Comparison of ENCODE assay signal across 9 mouse cellular contexts in the genomic region with DNA sequence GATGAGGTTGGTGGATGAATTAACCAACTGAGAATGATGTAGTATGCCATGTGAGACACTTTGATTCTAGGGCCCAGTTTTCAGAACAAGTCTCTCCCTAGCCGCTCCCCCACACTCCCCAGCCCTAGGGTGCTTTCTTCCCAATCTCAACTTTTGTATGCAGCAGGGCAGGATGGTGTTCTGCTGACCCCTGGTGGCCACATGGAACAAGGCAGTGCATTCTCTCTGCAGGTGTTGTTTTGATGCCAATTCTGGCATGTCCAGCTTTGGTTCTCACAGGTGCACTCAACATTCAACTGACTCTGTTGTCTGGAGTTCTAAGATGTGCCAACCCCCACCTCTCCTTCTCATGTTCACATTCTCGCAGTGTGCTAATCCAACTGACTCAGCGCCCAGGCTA. TPM values are rescaled to one million over a fixed set of nuclear protein-coding genes. Genes with fewer than 3 reads are reported as not detected.
DNase-seq lines count a peak whose midpoint lies in the region; ATAC-seq and TF ChIP-seq lines count a peak whose summit lies in the region.
"Had no signal": no experiment of that assay in that cellular context is flagged by ENCODE, and none has a peak within 500 bp of the region (broad histone marks: within the 10 kb centered on the region; RNA-seq: fewer than 3 reads in every experiment).

No protein-coding gene starts in this region.

- H3K4me3 ChIP-seq in kidney, postnatal 0 days (replicated peaks; ENCODE audit: low read depth, low read length) = no peak overlapping the region
- no peak overlapping the region for H3K4me3 ChIP-seq in neural tube, embryonic 15.5 days (replicated peaks)
- no peak overlapping the region for H3K4me3 ChIP-seq in thymus, adult 2 months (ENCODE audit: control insufficient read depth, insufficient read depth, low read length)

- no peak overlapping the region for H3K9ac ChIP-seq in kidney, postnatal 0 days (ENCODE audit: low read depth, low read length)
- H3K9ac ChIP-seq in neural tube, embryonic 15.5 days (replicated peaks) = no peak overlapping the region

- no peaks in the 10 kb centered on the region for H3K27me3 ChIP-seq in kidney, postnatal 0 days (ENCODE audit: insufficient read depth, low read length)
- H3K27me3 ChIP-seq in neural tube, embryonic 15.5 days (replicated peaks) = no peaks in the 10 kb centered on the region
- H3K27me3 ChIP-seq in thymus, adult 2 months (ENCODE audit: control insufficient read depth, insufficient read depth, low read length) = no peaks in the 10 kb centered on the region

- 34% methylated on average over 3 of the region's 3 CpGs for WGBS in kidney, postnatal 0 days
- 32% methylated on average over 3 of the region's 3 CpGs for WGBS in neural tube, embryonic 15.5 days
- WGBS in thymus, adult 2 months = 21% methylated on average over 3 of the region's 3 CpGs

- no peak overlapping the region for H3K4me2 ChIP-seq in kidney, postnatal 0 days (ENCODE audit: low read length)
- no peak overlapping the region for H3K4me2 ChIP-seq in neural tube, embryonic 15.5 days

- intact Hi-C loops in gastrocnemius, postnatal 36 days (cut with DNase I) = loop anchor here (2.0 kb wide), 2 partner anchors 27 to 127 kb away; no protein-coding TSS in a partner anchor

- TF ChIP-seq CTCF in kidney, postnatal 0 days (IDR thresholded peaks at IDR 0.05; ENCODE audit: low read depth) = peak; percentile 97
- TF ChIP-seq CTCF in thymus, adult 2 months (IDR thresholded peaks at IDR 0.05; ENCODE audit: borderline replicate concordance, control insufficient read depth, extremely low read depth, insufficient read depth, low read length, poor library complexity) = peak; percentile 79; the same call in 1 of the 2 replicates

- no peaks in the 10 kb centered on the region for H3K4me1 ChIP-seq in kidney, postnatal 0 days (replicated peaks; ENCODE audit: insufficient read depth, low read length)
- no peaks in the 10 kb centered on the region for H3K4me1 ChIP-seq in neural tube, embryonic 15.5 days
- peaks cover 20% of the 10 kb centered on the region for H3K4me1 ChIP-seq in thymus, adult 2 months (replicated peaks; ENCODE audit: control insufficient read depth, insufficient read depth, low read length)

- no peak overlapping the region for H3K27ac ChIP-seq in kidney, postnatal 0 days
- no peak overlapping the region for H3K27ac ChIP-seq in neural tube, embryonic 15.5 days (replicated peaks)
- H3K27ac ChIP-seq in thymus, adult 2 months (ENCODE audit: control insufficient read depth, insufficient read depth, low read length) = no peak overlapping the region

- peak; percentile 84 for ATAC-seq in CD4-positive, CD25-positive, alpha-beta regulatory T cell, adult 4 months
- 0 out of 2 replicates have a peak, but pooled peaks have one; percentile 37 for ATAC-seq in kidney, postnatal 0 days (replicated peaks; ENCODE audit: low FRiP score, low read depth)
- ATAC-seq in neural tube, embryonic 15.5 days (ENCODE audit: low FRiP score) = peak; percentile 43; the same call in 1 of the 2 replicates

- TF ChIP-seq POLR2A in thymus, adult 2 months (IDR thresholded peaks at IDR 0.05; ENCODE audit: control insufficient read depth, extremely low read depth, insufficient read depth, low read length, poor library complexity) = no peak

- no peaks in the 10 kb centered on the region for H3K9me3 ChIP-seq in kidney, postnatal 0 days (replicated peaks; ENCODE audit: low read length)
- H3K9me3 ChIP-seq in neural tube, embryonic 15.5 days (replicated peaks) = no peaks in the 10 kb centered on the region

- peaks cover 13% of the 10 kb centered on the region for H3K36me3 ChIP-seq in kidney, postnatal 0 days (ENCODE audit: insufficient read depth, low read length)
- peaks cover 15% of the 10 kb centered on the region for H3K36me3 ChIP-seq in neural tube, embryonic 15.5 days
- H3K36me3 ChIP-seq in thymus, adult 2 months (ENCODE audit: control insufficient read depth, insufficient read depth, low read length) = peaks cover 5% of the 10 kb centered on the region

- DNase-seq in adrenal gland, adult 18-20 months (ENCODE audit: low spot score in 2 of 2) = peak; percentile 53 to 65
- peak; percentile 70 for DNase-seq in embryo, embryonic 10 days (ENCODE audit: low spot score)
- DNase-seq in gastrocnemius, postnatal 36 days = peak; percentile 40 to 43
- peak; percentile 83 for DNase-seq in kidney, postnatal 0 days (ENCODE audit: low spot score)
- DNase-seq in lung, adult 18-20 months = peak; percentile 52 to 62
- peak; percentile 78 for DNase-seq in thymus, adult 2 months

RNA-seq across cellular contexts. Expression of a gene that starts 14.2 kb away (rescaled TPM):
- not detected for polyA plus RNA-seq in CD4-positive, CD25-positive, alpha-beta regulatory T cell, adult 4 months (2017; shearing (Covaris generic))
- total RNA-seq in adrenal gland, adult 18-20 months (2021) = not detected
- total RNA-seq in gastrocnemius, postnatal 36 days (2021) = not detected
- polyA plus RNA-seq in kidney, postnatal 0 days (2015; fragmentation: Nextera tagmentation; extraction: Ambion mirVana) = 0.33 TPM in 2 replicates
- polyA plus RNA-seq in neural tube, embryonic 15.5 days (2015; fragmentation: Nextera tagmentation; extraction: Ambion mirVana) = 3.6 and 3.8 TPM in 2 replicates
- polyA plus RNA-seq in thymus, adult 2 months (2012; rRNA removed) = 0.17 and 0.28 TPM in 2 replicates
- total RNA-seq: gastrocnemius, postnatal 4 days had no signal

RNA-seq across cellular contexts. Expression of a gene that starts 39.2 kb away (rescaled TPM):
- 1 to 10 TPM; 2.5 to 4.9 TPM for polyA plus RNA-seq in CD4-positive, CD25-positive, alpha-beta regulatory T cell, adult 4 months (2017; shearing (Covaris generic))
- total RNA-seq in adrenal gland, adult 18-20 months (2021) = 10 to 100 TPM; 60.1 to 61.7 TPM
- 10 to 100 TPM; 35.6 to 42.6 TPM for total RNA-seq in gastrocnemius, postnatal 36 days (2021)
- 74.2 and 81.9 TPM in 2 replicates for polyA plus RNA-seq in kidney, postnatal 0 days (2015; fragmentation: Nextera tagmentation; extraction: Ambion mirVana)
- 66.4 and 72.3 TPM in 2 replicates for polyA plus RNA-seq in neural tube, embryonic 15.5 days (2015; fragmentation: Nextera tagmentation; extraction: Ambion mirVana)
- polyA plus RNA-seq in thymus, adult 2 months (2012; rRNA removed) = 225 and 228 TPM in 2 replicates

Comparison
In these comparisons a context has a peak if more than half of its experiments do, and no peak if none do; other contexts are left out.
1. RNA of a gene that starts 39.2 kb away (polyA plus RNA-seq): 225 to 228 TPM in thymus, adult 2 months, 74.2 to 81.9 TPM in kidney, postnatal 0 days and 66.4 to 72.3 TPM in neural tube, embryonic 15.5 days; 2.5 to 4.9 TPM in CD4-positive, CD25-positive, alpha-beta regulatory T cell, adult 4 months; every median in the first group is over 10 times any median in the second.
2. Peak in every context shown above with its lines, with median percentiles within 50 percentile points of each other: ATAC-seq and DNase-seq.